Mouse (Mus musculus) stomach, embryonic 16.5 days (tissue): ENCODE measurements around the gene Myl4. TPM values are rescaled to one million over a fixed set of nuclear protein-coding genes. Genes with fewer than 3 reads are reported as not detected.
A peak's percentile ranks its signal among the peaks of the same experiment; 100 is the strongest.

Experiments used
- ATAC-seq: fragments of 200-750 bp; cut with Nextera tagmentation; 2 replicates; pipeline ENCODE4 v1.8.0; 2017; ENCODE audit warnings: moderate number of reproducible peaks, moderate TSS enrichment; ENCODE audit not compliant: insufficient read depth, low FRiP score
- H3K27ac ChIP-seq: fragments of 300-500 bp; sonication (generic); 2 replicates; pipeline ENCODE4 v1.5.1; 2014; ENCODE audit warnings: low read length
- H3K27me3 ChIP-seq: fragments of 300-500 bp; sonication (generic); 2 replicates; pipeline ENCODE4 v1.6.1; 2014; ENCODE audit warnings: low read length, control low read depth, mixed read lengths; ENCODE audit not compliant: control insufficient read depth, insufficient read depth
- H3K36me3 ChIP-seq: fragments of 300-500 bp; sonication (generic); 2 replicates; pipeline ENCODE4 v1.6.1; 2014; ENCODE audit warnings: low read length; ENCODE audit not compliant: control insufficient read depth, insufficient read depth
- H3K4me1 ChIP-seq: fragments of 300-500 bp; sonication (generic); 2 replicates; pipeline ENCODE4 v1.6.1; 2014; ENCODE audit warnings: low read length, control low read depth, mixed read lengths; ENCODE audit not compliant: control insufficient read depth, insufficient read depth
- H3K4me2 ChIP-seq: fragments of 300-500 bp; sonication (generic); 2 replicates; pipeline ENCODE4 v1.6.1; 2014; ENCODE audit warnings: low read depth, low read length, mixed read lengths
- H3K4me3 ChIP-seq: fragments of 300-500 bp; sonication (generic); replicated peaks from 2 replicates; pipeline ENCODE4 v1.5.1; 2014; ENCODE audit warnings: mild to moderate bottlenecking, low read length
- H3K9ac ChIP-seq: fragments of 300-500 bp; sonication (generic); 2 replicates; pipeline ENCODE4 v1.6.1; 2014; ENCODE audit warnings: low read length
- H3K9me3 ChIP-seq: fragments of 300-500 bp; sonication (generic); replicated peaks from 2 replicates; pipeline ENCODE4 v1.6.1; 2016; ENCODE audit warnings: low read length, control low read depth; ENCODE audit not compliant: control insufficient read depth
- WGBS: fragments of 180-500 bp; shearing (Covaris S2); extraction: QIAGEN DNeasy Blood & Tissue Kit; methylation state at CpG from one replicate; pipeline ENCODE4 v1.1.7; 2014; 5-methylcytosine and 5-hydroxymethylcytosine counted together
- polyA plus RNA-seq: library from polyadenylated mRNA; unstranded; fragments of >200 nt; fragmentation: Nextera tagmentation; extraction: Ambion mirVana; gene quantifications from 2 replicates; pipeline ENCODE4 v1.2.1, GENCODE M21; 2015

The Myl4 gene
- polyA plus RNA-seq, 1 experiment from 2014 or later: 59.3 TPM

DNA sequence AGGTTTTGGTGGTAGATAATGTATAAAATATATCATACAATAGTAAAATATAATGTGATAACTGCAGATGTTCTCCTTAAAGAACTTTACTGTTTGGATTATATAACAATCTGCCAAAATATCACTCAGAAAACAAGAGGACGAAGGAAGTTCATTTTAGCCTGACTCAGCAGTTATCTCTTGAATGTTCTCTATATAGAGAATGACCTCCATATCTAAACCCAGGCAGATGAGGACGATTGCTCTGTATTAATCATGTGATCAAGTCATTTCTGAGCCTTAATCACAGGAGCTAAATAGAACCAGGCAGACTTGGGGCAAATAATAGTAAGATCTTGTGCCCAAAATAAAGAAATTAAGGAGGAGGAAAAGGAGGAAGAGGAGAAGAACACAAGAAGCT, 6.0 kb upstream of the Myl4 start:
- 71% methylated on average over 2 of the region's 2 CpGs for WGBS
- Histone ChIP-seq H3K4me1 (0 out of 2 replicates have a peak, but pooled peaks cover 9% of the 10 kb centered on the region), H3K4me3 (no peak overlapping the region), H3K9me3 (no peaks in the 10 kb centered on the region), H3K27ac (no peak overlapping the region), H3K9ac (no peak overlapping the region), H3K36me3 (peaks cover 3% of the 10 kb centered on the region; the same call in 1 of the 2 replicates), H3K27me3 (no peaks in the 10 kb centered on the region), H3K4me2 (no peak overlapping the region)
- ATAC-seq: no peak

DNA sequence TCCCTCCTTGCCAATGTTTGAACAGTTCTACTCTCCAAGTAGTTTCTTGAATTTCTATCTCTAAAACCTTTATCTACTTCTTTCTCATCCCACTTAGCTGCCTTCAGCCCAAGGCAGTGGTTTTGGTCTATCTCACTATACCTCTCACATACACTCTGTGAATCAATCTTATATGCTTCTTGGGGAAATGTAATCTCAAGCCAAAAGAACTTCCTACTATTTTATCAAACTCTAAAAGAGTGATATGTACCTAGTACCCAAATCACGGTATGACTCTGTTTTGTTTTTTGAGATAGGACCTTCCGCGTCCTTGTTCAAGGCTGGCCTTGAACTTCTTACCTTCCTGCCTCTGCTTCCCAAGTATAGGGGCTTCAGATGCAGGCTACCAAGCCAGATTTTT, 3.0 kb upstream of the Myl4 start:
- no peak for ATAC-seq
- H3K4me2 ChIP-seq: no peak overlapping the region
- no peak overlapping the region for H3K27ac ChIP-seq
- no peak overlapping the region for H3K4me3 ChIP-seq
- 86% methylated on average over 3 of the region's 3 CpGs for WGBS
- H3K4me1 ChIP-seq: 0 out of 2 replicates have a peak, but pooled peaks cover 9% of the 10 kb centered on the region
- no peak overlapping the region for H3K9ac ChIP-seq
- H3K27me3 ChIP-seq: no peaks in the 10 kb centered on the region
- no peaks in the 10 kb centered on the region for H3K9me3 ChIP-seq
- H3K36me3 ChIP-seq: no peaks in the 10 kb centered on the region

DNA sequence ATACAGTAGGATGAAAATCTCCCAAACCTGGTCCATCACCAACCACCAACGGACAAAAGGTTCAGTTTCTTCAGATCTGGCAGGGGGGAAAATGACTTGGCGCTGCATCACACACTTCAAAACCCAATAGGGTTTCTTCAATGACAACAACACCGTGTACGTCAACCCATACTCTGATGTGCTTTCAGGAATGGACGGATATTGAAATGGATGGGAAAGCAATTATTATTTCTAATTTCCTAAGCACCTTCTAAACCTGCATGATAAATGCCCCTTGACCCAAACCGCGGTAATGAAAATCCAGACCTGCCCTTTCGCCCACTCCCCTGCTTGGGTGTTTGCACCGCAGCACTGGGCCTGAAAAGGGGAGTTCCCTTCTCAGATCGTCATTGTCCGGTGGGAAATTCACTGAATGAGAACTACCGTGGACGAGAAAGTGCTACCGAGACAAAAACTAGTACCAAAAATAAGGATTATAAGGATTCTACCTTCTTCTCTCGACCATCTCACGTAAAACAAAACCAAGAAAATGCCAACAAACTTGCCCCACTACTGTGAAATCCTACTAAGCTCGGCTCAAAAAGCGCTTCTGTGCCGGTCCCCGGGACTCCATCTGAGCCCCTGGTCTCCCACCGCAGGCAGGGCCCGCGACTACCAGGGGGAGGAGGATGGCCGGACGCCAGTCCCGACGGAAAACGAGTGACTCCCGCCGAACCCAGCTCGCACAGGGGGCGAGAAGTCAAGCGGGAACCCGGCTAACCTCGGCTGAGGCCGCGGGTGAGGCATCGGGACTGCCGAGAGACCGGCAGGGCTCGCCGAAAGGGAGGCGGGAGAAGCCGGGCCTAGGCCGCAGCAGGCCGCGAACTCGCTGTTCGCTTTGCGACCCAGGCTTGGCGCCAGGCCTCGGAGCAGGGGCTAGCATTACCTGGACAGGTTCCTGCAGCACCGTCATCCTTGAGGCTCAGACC, 741 bp upstream of the Myl4 start:
- H3K9ac ChIP-seq: peak overlapping the region; percentile 100
- under 1% methylated on average over 53 of the region's 53 CpGs for WGBS
- H3K4me1 ChIP-seq: 0 out of 2 replicates have a peak, but pooled peaks cover 9% of the 10 kb centered on the region
- H3K4me3 ChIP-seq: peak overlapping the region; percentile 99
- no peaks in the 10 kb centered on the region for H3K36me3 ChIP-seq
- peak overlapping the region; percentile 52 for H3K4me2 ChIP-seq
- H3K27me3 ChIP-seq: no peaks in the 10 kb centered on the region
- H3K9me3 ChIP-seq: no peaks in the 10 kb centered on the region
- peak overlapping the region; percentile 95 for H3K27ac ChIP-seq
- ATAC-seq: peak; percentile 78

DNA sequence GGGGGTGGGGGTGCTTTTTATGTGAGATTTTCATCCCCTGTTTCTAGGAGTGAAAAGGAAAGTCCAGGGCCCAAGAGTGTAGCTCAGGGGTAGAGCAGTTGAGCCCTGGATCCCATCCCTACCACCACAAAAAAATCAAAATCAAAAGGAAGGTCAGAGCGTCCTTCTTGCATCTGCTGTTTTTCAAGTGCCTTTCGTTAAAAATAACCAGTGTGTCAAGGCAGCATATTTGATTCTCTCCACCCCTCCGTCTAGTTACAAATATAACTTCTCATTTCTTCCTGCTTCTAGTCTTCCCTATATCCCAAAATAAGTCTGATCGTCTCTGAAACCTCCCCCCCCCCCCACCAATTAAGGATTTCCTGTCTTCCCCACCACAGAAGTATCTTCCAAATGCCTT, 7.6 kb downstream of the Myl4 start:
- no peaks in the 10 kb centered on the region for H3K36me3 ChIP-seq
- 61% methylated on average over 4 of the region's 4 CpGs for WGBS
- H3K27me3 ChIP-seq: no peaks in the 10 kb centered on the region
- H3K9me3 ChIP-seq: no peaks in the 10 kb centered on the region
- no peak overlapping the region for H3K4me2 ChIP-seq
- H3K4me1 ChIP-seq: no peaks in the 10 kb centered on the region
- H3K9ac ChIP-seq: no peak overlapping the region
- H3K4me3 ChIP-seq: no peak overlapping the region
- no peak for ATAC-seq
- H3K27ac ChIP-seq: no peak overlapping the region

DNA sequence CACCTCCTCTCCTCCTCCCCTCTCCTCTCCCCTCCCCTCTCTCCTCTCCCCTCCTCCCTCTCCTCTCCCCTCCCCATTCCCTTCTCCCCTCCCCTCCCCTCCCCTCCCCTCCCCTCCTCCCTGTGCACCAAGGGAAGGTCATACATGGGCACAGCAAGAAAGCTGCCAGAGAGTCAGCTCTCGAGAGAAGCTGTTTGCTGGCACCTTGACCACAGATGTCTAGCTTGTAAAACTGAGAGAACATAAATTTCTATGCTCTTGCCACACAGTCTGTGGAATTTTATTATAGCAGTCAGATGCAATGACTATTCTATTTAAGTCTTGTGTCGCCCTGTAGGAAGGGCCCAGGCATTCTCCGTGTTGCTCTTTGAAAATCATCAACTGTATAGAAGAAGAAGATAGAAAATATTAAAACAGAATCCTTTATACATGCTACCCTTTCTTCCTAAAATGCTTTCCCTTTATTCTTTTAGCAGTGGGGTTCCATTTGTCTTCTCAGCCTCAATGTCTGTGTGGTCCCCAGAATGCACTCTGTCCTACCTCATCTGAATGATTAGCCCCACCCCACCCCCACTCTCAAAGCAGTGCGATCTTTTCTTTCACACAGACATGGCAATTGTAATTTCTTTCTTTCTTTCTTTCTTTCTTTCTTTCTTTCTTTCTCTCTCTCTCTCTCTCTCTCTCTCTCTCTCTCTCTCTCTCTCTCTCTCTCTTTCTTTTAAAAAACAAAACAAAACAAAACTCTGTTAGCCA, 8.4 kb downstream of the Myl4 start:
- Histone ChIP-seq H3K9me3 (no peaks in the 10 kb centered on the region), H3K4me2 (no peak overlapping the region), H3K27ac (no peak overlapping the region), H3K4me3 (no peak overlapping the region), H3K9ac (no peak overlapping the region), H3K36me3 (no peaks in the 10 kb centered on the region), H3K27me3 (no peaks in the 10 kb centered on the region), H3K4me1 (no peaks in the 10 kb centered on the region)
- no peak for ATAC-seq
- WGBS: 57% methylated on average over 4 of the region's 4 CpGs

DNA sequence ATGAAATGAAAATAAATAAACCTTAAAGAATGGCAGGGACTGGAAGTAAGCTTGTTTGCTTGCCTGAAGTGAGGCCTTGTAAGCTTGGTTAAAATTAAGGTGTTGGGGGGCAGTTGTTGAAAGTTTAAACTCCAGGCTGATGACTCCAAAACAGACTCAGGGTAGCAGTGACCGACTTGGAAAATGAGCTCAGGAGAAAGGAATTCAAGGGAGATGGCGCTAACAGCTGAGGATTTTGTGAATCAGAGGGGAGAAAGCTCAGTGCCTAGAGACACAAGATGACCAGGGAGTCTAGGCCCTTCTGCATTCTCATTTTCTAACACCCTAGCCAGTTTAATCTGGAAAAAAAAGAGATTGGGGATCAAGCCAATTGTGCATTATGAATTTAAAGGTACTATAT, 10.5 kb downstream of the Myl4 start:
- Histone ChIP-seq H3K27me3 (no peaks in the 10 kb centered on the region), H3K9ac (no peak overlapping the region), H3K36me3 (no peaks in the 10 kb centered on the region), H3K27ac (no peak overlapping the region), H3K4me3 (no peak overlapping the region), H3K4me1 (no peaks in the 10 kb centered on the region), H3K4me2 (no peak overlapping the region), H3K9me3 (no peaks in the 10 kb centered on the region)
- ATAC-seq: no peak
- 29% methylated on average over 2 of the region's 2 CpGs for WGBS

DNA sequence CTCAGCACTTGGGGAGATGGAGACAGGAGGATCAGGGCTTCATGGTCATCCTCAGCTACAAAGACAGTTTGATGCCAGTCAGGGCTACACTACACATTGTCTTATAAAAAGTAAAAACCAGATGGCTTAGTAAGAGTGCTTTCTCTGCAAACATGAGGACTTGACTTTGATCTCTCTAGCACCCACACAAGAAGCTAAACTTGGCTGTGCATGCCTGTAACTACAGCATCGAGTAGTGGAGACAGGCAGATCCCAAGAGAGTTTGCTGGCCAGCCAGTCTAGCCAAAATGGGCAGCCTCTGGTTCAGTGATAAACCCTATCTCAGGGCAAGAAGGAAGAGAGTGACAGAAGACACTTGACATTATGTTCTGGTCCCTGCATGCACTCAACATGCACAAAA, 13.0 kb downstream of the Myl4 start:
- Histone ChIP-seq H3K4me3 (no peak overlapping the region), H3K4me1 (no peaks in the 10 kb centered on the region), H3K27ac (no peak overlapping the region), H3K36me3 (no peaks in the 10 kb centered on the region), H3K9me3 (no peaks in the 10 kb centered on the region), H3K4me2 (no peak overlapping the region), H3K27me3 (no peaks in the 10 kb centered on the region), H3K9ac (no peak overlapping the region)
- ATAC-seq: no peak
- WGBS: 84% methylated on average over 1 of the region's 1 CpGs

DNA sequence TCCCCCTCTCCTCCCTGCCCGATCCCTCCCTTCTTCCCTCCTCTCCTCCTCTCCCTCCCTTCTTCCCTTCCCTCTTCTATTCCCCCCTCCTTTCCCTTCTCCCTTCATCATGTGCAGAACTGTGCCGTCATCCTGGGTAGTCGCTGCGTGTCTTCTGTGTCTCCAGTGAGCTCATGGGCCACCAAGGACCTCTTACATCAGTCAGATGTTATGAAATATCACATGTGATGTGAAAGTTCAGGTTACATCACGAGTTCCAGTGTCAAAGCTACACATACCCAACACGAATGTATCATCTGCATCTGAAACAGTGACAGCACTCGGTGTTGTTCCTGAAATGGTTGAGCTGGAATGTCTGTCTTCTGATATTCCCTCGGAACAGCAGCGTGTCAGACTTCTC, 14.7 kb downstream of the Myl4 start:
- no peak overlapping the region for H3K4me3 ChIP-seq
- H3K9me3 ChIP-seq: no peaks in the 10 kb centered on the region
- no peak for ATAC-seq
- no peak overlapping the region for H3K9ac ChIP-seq
- no peaks in the 10 kb centered on the region for H3K27me3 ChIP-seq
- H3K27ac ChIP-seq: no peak overlapping the region
- no peak overlapping the region for H3K4me2 ChIP-seq
- no peaks in the 10 kb centered on the region for H3K4me1 ChIP-seq
- no peaks in the 10 kb centered on the region for H3K36me3 ChIP-seq
- 74% methylated on average over 9 of the region's 9 CpGs for WGBS

DNA sequence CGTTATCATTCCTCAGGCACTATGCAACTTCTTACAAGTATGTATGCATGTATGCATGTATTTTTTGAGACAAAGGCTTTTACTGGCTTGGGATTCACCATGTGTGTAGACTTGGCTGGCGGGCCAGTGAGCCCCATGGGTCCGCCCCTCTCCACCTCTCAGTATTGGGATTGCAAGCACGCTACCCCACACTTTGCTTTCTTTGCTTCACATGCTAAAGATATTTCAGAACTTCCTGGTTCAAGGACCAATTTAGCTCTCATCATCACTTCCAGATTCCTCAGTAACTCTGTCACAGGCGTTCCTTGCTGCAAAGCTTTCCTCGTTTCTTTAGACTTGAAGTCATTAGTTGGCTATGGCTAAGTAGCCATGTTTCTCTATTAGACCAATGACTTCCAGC, 15.6 kb downstream of the Myl4 start:
- ATAC-seq: no peak

More for the DNA sequence above, 15.6 kb downstream of the Myl4 start:
- no peaks in the 10 kb centered on the region for H3K4me1 ChIP-seq
- no peaks in the 10 kb centered on the region for H3K9me3 ChIP-seq
- WGBS: 80% methylated on average over 6 of the region's 6 CpGs
- H3K27ac ChIP-seq: no peak overlapping the region
- no peak overlapping the region for H3K4me2 ChIP-seq
- no peaks in the 10 kb centered on the region for H3K36me3 ChIP-seq
- no peak overlapping the region for H3K4me3 ChIP-seq
- H3K9ac ChIP-seq: no peak overlapping the region
- H3K27me3 ChIP-seq: no peaks in the 10 kb centered on the region
